Mouse (Mus musculus) megakaryocyte, adult 5-6 weeks (primary cell): Measurements from ENCODE around the gene Zscan26. TPM values are rescaled to one million over a fixed set of nuclear protein-coding genes. Genes with fewer than 3 reads are reported as not detected.

Experiments used
- total RNA-seq, 2 experiments: library from RNA; stranded (forward) in 1 of 2; stranded (reverse) in 1 of 2; fragments of 153-499, 151-499 nt in 1 of 2; fragments of 221-1000, 200-1000 nt in 1 of 2; gene quantifications; 2 replicates each; pipeline versions ENCODE4 v1.2.3 to v1.2.4; 2015 to 2017

Zscan26 gene
- total RNA-seq, 2 experiments from 2014 or later, result 24.2 to 26.9 TPM

Other genes starting within 250 kb of the Zscan26 start
- not detected in 2 replicates for gene Gpx5, start 161.0 kb downstream of the Zscan26 start, total RNA-seq (2015)
- gene Gpx5, start 161.0 kb downstream of the Zscan26 start, total RNA-seq (2017), result not detected in 2 replicates
- gene Gpx6, start 141.6 kb downstream of the Zscan26 start, total RNA-seq (2015), result not detected in 2 replicates
- gene Gpx6, start 141.6 kb downstream of the Zscan26 start, total RNA-seq (2017), result not detected in 2 replicates
- not detected in 2 replicates for gene Olfr1367, start 106.8 kb downstream of the Zscan26 start, total RNA-seq (2015)
- gene Olfr1367, start 106.8 kb downstream of the Zscan26 start, total RNA-seq (2017), result not detected in 2 replicates
- gene Zscan12, start 90.9 kb downstream of the Zscan26 start, total RNA-seq (2015), result 4.4 and 4.7 TPM in 2 replicates
- gene Zscan12, start 90.9 kb downstream of the Zscan26 start, total RNA-seq (2017), result 5.6 and 8.3 TPM in 2 replicates
- gene Zkscan3, start 51.0 kb downstream of the Zscan26 start, total RNA-seq (2015), result 33.5 and 36.6 TPM in 2 replicates
- gene Zkscan3, start 51.0 kb downstream of the Zscan26 start, total RNA-seq (2017), result 26.8 and 29.7 TPM in 2 replicates
- 0.30 TPM in 1 of 2 replicates, not detected in the other for gene Pgbd1, start 12.7 kb downstream of the Zscan26 start, total RNA-seq (2015)
- 0.33 TPM in 1 of 2 replicates, not detected in the other for gene Pgbd1, start 12.7 kb downstream of the Zscan26 start, total RNA-seq (2017)
- 0.16 and 1.1 TPM in 2 replicates for gene Nkapl, start 14.8 kb upstream of the Zscan26 start, total RNA-seq (2015)
- 1.2 and 1.3 TPM in 2 replicates for gene Nkapl, start 14.8 kb upstream of the Zscan26 start, total RNA-seq (2017)
- 0.09 and 0.16 TPM in 2 replicates for gene Zkscan4, start 25.2 kb upstream of the Zscan26 start, total RNA-seq (2015)
- gene Zkscan4, start 25.2 kb upstream of the Zscan26 start, total RNA-seq (2017), result 0.44 TPM in 1 of 2 replicates, not detected in the other
- gene Gm10065, start 25.7 kb upstream of the Zscan26 start, total RNA-seq (2015), result not detected in 2 replicates
- not detected in 2 replicates for gene Gm10065, start 25.7 kb upstream of the Zscan26 start, total RNA-seq (2017)
- 0.09 and 0.56 TPM in 2 replicates for gene AK157302, start 41.5 kb upstream of the Zscan26 start, total RNA-seq (2015)
- gene AK157302, start 41.5 kb upstream of the Zscan26 start, total RNA-seq (2017), result 0.20 TPM in 1 of 2 replicates, not detected in the other
- gene Gm11273, start 47.7 kb upstream of the Zscan26 start, total RNA-seq (2015), result 7.8 and 10.7 TPM in 2 replicates
- gene Gm11273, start 47.7 kb upstream of the Zscan26 start, total RNA-seq (2017), result 4.3 and 5.2 TPM in 2 replicates
- 7.0 and 7.1 TPM in 2 replicates for gene Zkscan8, start 77.4 kb upstream of the Zscan26 start, total RNA-seq (2015)
- gene Zkscan8, start 77.4 kb upstream of the Zscan26 start, total RNA-seq (2017), result 4.4 and 4.9 TPM in 2 replicates
- not detected in 2 replicates for gene Olfr1366, start 89.1 kb upstream of the Zscan26 start, total RNA-seq (2015)
- gene Olfr1366, start 89.1 kb upstream of the Zscan26 start, total RNA-seq (2017), result not detected in 2 replicates
- not detected in 2 replicates for gene Olfr1535, start 106.2 kb upstream of the Zscan26 start, total RNA-seq (2015)
- not detected in 2 replicates for gene Olfr1535, start 106.2 kb upstream of the Zscan26 start, total RNA-seq (2017)
- gene Olfr1364, start 128.0 kb upstream of the Zscan26 start, total RNA-seq (2015), result not detected in 2 replicates
- not detected in 2 replicates for gene Olfr1364, start 128.0 kb upstream of the Zscan26 start, total RNA-seq (2017)
- not detected in 2 replicates for gene Olfr1362, start 160.3 kb upstream of the Zscan26 start, total RNA-seq (2015)
- gene Olfr1362, start 160.3 kb upstream of the Zscan26 start, total RNA-seq (2017), result not detected in 2 replicates
- gene Olfr11, start 188.8 kb upstream of the Zscan26 start, total RNA-seq (2015), result not detected in 2 replicates
- gene Olfr11, start 188.8 kb upstream of the Zscan26 start, total RNA-seq (2017), result not detected in 2 replicates
- gene Olfr1361, start 209.7 kb upstream of the Zscan26 start, total RNA-seq (2015), result not detected in 2 replicates
- not detected in 2 replicates for gene Olfr1361, start 209.7 kb upstream of the Zscan26 start, total RNA-seq (2017)
- not detected in 2 replicates for gene Olfr1360, start 223.7 kb upstream of the Zscan26 start, total RNA-seq (2015)
- not detected in 2 replicates for gene Olfr1360, start 223.7 kb upstream of the Zscan26 start, total RNA-seq (2017)
- gene Olfr1359, start 244.4 kb upstream of the Zscan26 start, total RNA-seq (2015), result not detected in 2 replicates
- gene Olfr1359, start 244.4 kb upstream of the Zscan26 start, total RNA-seq (2017), result not detected in 2 replicates